Mouse (Mus musculus) megakaryocyte, embryonic 14.5 days (primary cell): ENCODE measurements around the gene Mrps15.

ENCODE experiments used
- FLI1 ChIP-seq: IDR thresholded peaks from 2 replicates; pipeline ENCODE4 v1.6.1; 2012; ENCODE audit warnings: low read length, inconsistent platforms, mixed read lengths
- GATA1 ChIP-seq: IDR thresholded peaks from 3 replicates; pipeline ENCODE4 v1.6.1; 2012; ENCODE audit warnings: mixed read lengths, low read length, inconsistent platforms, borderline replicate concordance

- TF ChIP-seq FLI1, result no peak
- no peak for TF ChIP-seq GATA1
Observed at GRCm38 (mm10) chr4:126068842-126069241, 22.1 kb downstream of the Mrps15 start.
